Mouse (Mus musculus) gastrocnemius, postnatal 4 days (tissue): ENCODE results near the gene Vtcn1. TPM values are rescaled to one million over a fixed set of nuclear protein-coding genes. Genes with fewer than 3 reads are reported as not detected.
"Not testable (repeated sequence)": the region's sequence is repeated elsewhere in the genome, so short reads cannot be mapped to it uniquely, and the experiment has no call there.

Experiments
- DNase-seq, 2 experiments: peaks; one replicate each; pipeline ENCODE4 v3.0.0; 2021 to 2022; ENCODE audit warnings: low spot score in 2 of 2, mixed read lengths in 2 of 2
- long read RNA-seq, 2 experiments: library from polyadenylated mRNA; stranded (forward); transcript quantifications; one replicate each; pipeline ENCODE4 v2.0.0; 2021
- total RNA-seq, 2 experiments: library from RNA; stranded (reverse); gene quantifications; 2 replicates each; pipeline ENCODE4 v1.2.3; 2021

Gene Vtcn1
- under 1 TPM in 1 of 2 experiments, not detected in 1; 0.18 TPM for total RNA-seq
- long read RNA-seq, experiment 1, partial matches to known transcripts: 0 of 1 reads
- long read RNA-seq, experiment 1, other reads (novel, unspliced or antisense): 1 of 1 reads
- long read RNA-seq, experiment 2: 0 reads

- no peak for DNase-seq
These were observed at the start of gene Vtcn1 for GRCm38 (mm10) chr3:100825225-100825965. Vtcn1 (plus strand) TSS chr3:100825459.

- DNase-seq: no peak
These were observed 48.3 kb upstream of the Vtcn1 start for GRCm38 (mm10) chr3:100776967-100777366.

GRCm38 (mm10) chr3:100777568-100777967 is 47.7 kb upstream of the Vtcn1 start:
- DNase-seq: no peak

- DNase-seq: no peak
These were observed 39.2 kb upstream of the Vtcn1 start for GRCm38 (mm10) chr3:100786076-100786475.

- no peak for DNase-seq
These were observed 33.6 kb upstream of the Vtcn1 start for GRCm38 (mm10) chr3:100791670-100792069.

GRCm38 (mm10) chr3:100793345-100793744 is 31.9 kb upstream of the Vtcn1 start:
- no peak for DNase-seq

- no peak for DNase-seq
These were observed 28.7 kb upstream of the Vtcn1 start for GRCm38 (mm10) chr3:100796571-100796970.

- DNase-seq: no peak
These were observed 27.8 kb upstream of the Vtcn1 start for GRCm38 (mm10) chr3:100797166-100798145.

- DNase-seq: no peak
These were observed 26.3 kb upstream of the Vtcn1 start for GRCm38 (mm10) chr3:100798872-100799422.

- no peak for DNase-seq
These were observed 20.3 kb upstream of the Vtcn1 start for GRCm38 (mm10) chr3:100804975-100805374.

GRCm38 (mm10) chr3:100805925-100806324 is 19.3 kb upstream of the Vtcn1 start:
- DNase-seq: no peak

- DNase-seq: no peak
These were observed 14.8 kb upstream of the Vtcn1 start for GRCm38 (mm10) chr3:100810461-100810860.

GRCm38 (mm10) chr3:100811836-100812235 is 13.4 kb upstream of the Vtcn1 start:
- DNase-seq: no peak

GRCm38 (mm10) chr3:100815490-100815889 is 9.8 kb upstream of the Vtcn1 start:
- not testable (repeated sequence) for DNase-seq

GRCm38 (mm10) chr3:100818709-100819108 is 6.5 kb upstream of the Vtcn1 start:
- no peak for DNase-seq

GRCm38 (mm10) chr3:100819571-100819970 is 5.7 kb upstream of the Vtcn1 start:
- DNase-seq: no peak

GRCm38 (mm10) chr3:100820852-100821251 is 4.4 kb upstream of the Vtcn1 start:
- DNase-seq: no peak

- DNase-seq: no peak
These were observed 4.0 kb upstream of the Vtcn1 start for GRCm38 (mm10) chr3:100821276-100821675.

GRCm38 (mm10) chr3:100843784-100844183 is 18.5 kb downstream of the Vtcn1 start:
- no peak for DNase-seq

GRCm38 (mm10) chr3:100844366-100844765 is 19.1 kb downstream of the Vtcn1 start:
- no peak for DNase-seq

- DNase-seq: no peak
These were observed 23.1 kb downstream of the Vtcn1 start for GRCm38 (mm10) chr3:100848348-100848747.
